Mouse (Mus musculus): Measurements from ENCODE around the gene Srsf6. TPM values are rescaled to one million over a fixed set of nuclear protein-coding genes. Genes with fewer than 3 reads are reported as not detected.

Gene Srsf6
- polyA plus RNA-seq, 1 experiment from 2014 or later, result 150 TPM

DNA sequence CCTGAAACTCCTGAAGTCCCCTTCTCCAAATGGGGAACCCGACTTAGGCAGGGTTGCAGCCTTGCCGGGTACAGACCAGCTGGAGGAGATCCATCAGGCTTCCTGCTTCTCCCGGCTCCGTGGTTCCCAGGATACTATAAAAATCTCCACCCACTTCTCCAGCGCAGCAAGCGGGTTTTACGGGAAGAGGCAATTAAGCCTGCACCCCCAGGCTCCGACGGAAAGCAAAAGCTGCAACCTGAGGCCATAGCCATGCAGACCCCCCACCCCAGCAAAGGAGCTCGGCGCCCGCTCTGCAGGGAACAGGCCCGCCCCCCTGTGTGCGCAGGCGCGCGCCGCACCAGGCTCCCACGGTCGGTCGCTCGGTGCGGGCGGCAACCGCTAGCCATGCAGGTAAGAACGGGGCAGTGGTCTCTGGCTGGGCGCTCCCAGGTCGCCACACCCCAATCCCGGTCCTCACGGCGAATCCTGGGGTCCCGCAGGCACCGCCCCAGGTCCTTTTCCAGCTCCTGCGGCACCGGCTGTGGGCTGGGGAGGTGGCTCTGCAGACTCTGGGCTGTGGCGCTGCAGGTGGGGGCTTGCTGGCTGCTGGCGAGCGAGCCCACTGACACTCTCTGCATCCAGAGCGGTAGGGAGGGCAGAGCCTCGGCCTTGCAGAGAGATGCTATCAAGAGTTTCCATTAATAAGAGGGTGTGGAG, 12.0 kb downstream of the Srsf6 start, which contains the start of gene L3mbtl1:
Gene L3mbtl1, plus strand, starts transcription at position 325 of the 699 bp plus-strand sequence.
- peak; percentile 47; the same call in 1 of the 2 replicates for ATAC-seq (ENCODE audit: insufficient read depth, low FRiP score)
- H3K4me1 ChIP-seq (ENCODE audit: control insufficient read depth, insufficient read depth, low read length), result peaks cover 11% of the 10 kb centered on the region
- WGBS, result under 1% methylated on average over 40 of the region's 40 CpGs

GRCm38 (mm10) chr2:162943931-162944330, 12.6 kb downstream of the Srsf6 start:
- no peak for ATAC-seq (ENCODE audit: insufficient read depth, low FRiP score)
- Histone ChIP-seq H3K36me3 (ENCODE audit: control insufficient read depth, insufficient read depth, low read length) (peaks cover 5% of the 10 kb centered on the region; the same call in 1 of the 2 replicates), H3K4me1 (ENCODE audit: control insufficient read depth, insufficient read depth, low read length) (peaks cover 11% of the 10 kb centered on the region), H3K9me3 (replicated peaks; ENCODE audit: control insufficient read depth, low read length) (no peaks in the 10 kb centered on the region), H3K27me3 (ENCODE audit: control insufficient read depth, insufficient read depth, low read length) (peaks cover 9% of the 10 kb centered on the region; the same call in 1 of the 2 replicates), H3K4me3 (replicated peaks; ENCODE audit: low read length) (peak overlapping the region; percentile 55), H3K4me2 (ENCODE audit: low read depth, low read length) (peak overlapping the region; percentile 94; the same call in 1 of the 2 replicates), H3K9ac (ENCODE audit: low read length) (no peak overlapping the region; the same call in 1 of the 2 replicates), H3K27ac (ENCODE audit: low read length) (no peak overlapping the region)
- 8% methylated on average over 11 of the region's 11 CpGs for WGBS

More for the DNA sequence above, 12.0 kb downstream of the Srsf6 start, which contains the start of gene L3mbtl1:
- H3K9me3 ChIP-seq (replicated peaks; ENCODE audit: control insufficient read depth, low read length), result no peaks in the 10 kb centered on the region
- H3K27ac ChIP-seq (ENCODE audit: low read length), result no peak within 1 kb of the TSS
- peak within 1 kb of the TSS; percentile 94 for H3K4me2 ChIP-seq (ENCODE audit: low read depth, low read length)
- H3K4me3 ChIP-seq (replicated peaks; ENCODE audit: low read length), result peak within 1 kb of the TSS; percentile 55
- H3K27me3 ChIP-seq (ENCODE audit: control insufficient read depth, insufficient read depth, low read length), result peaks cover 9% of the 10 kb centered on the region; the same call in 1 of the 2 replicates
- H3K9ac ChIP-seq (ENCODE audit: low read length), result peak within 1 kb of the TSS; percentile 65
- H3K36me3 ChIP-seq (ENCODE audit: control insufficient read depth, insufficient read depth, low read length), result peaks cover 12% of the 10 kb centered on the region; the same call in 1 of the 2 replicates

GRCm38 (mm10) chr2:162946964-162947363, 15.6 kb downstream of the Srsf6 start:
- H3K4me3 ChIP-seq (replicated peaks; ENCODE audit: low read length), result no peak overlapping the region
- H3K9me3 ChIP-seq (replicated peaks; ENCODE audit: control insufficient read depth, low read length), result no peaks in the 10 kb centered on the region
- no peak overlapping the region for H3K27ac ChIP-seq (ENCODE audit: low read length)
- no peak overlapping the region for H3K4me2 ChIP-seq (ENCODE audit: low read depth, low read length)
- H3K9ac ChIP-seq (ENCODE audit: low read length), result no peak overlapping the region
- peaks cover 11% of the 10 kb centered on the region for H3K4me1 ChIP-seq (ENCODE audit: control insufficient read depth, insufficient read depth, low read length)
- no peaks in the 10 kb centered on the region for H3K36me3 ChIP-seq (ENCODE audit: control insufficient read depth, insufficient read depth, low read length)
- 86% methylated on average over 5 of the region's 5 CpGs for WGBS
- H3K27me3 ChIP-seq (ENCODE audit: control insufficient read depth, insufficient read depth, low read length), result peaks cover 9% of the 10 kb centered on the region; the same call in 1 of the 2 replicates
- ATAC-seq (ENCODE audit: insufficient read depth, low FRiP score), result no peak

DNA sequence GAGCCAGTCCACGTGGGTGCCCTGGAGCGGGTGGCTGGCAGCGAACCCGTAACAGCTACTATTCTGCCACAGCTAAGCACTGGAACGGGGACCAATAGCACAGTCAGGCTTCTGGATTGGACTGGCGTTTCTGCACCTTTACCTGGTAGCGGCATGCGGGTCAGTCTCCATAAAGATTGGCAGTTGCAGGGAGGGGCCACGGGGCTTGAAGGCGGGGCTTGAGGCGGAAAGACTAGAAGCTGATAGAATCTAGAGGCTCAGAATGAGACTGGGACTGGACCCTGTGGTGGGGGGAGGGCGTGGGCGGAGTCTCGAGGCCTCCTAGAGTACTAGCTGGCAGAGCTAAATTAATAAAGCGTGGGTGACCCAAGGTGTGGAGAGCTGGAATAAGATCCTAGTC, 16.4 kb downstream of the Srsf6 start:
- Histone ChIP-seq H3K9ac (ENCODE audit: low read length) (peak overlapping the region; percentile 41; the same call in 1 of the 2 replicates), H3K36me3 (ENCODE audit: control insufficient read depth, insufficient read depth, low read length) (no peaks in the 10 kb centered on the region), H3K4me2 (ENCODE audit: low read depth, low read length) (peak overlapping the region; percentile 48), H3K27me3 (ENCODE audit: control insufficient read depth, insufficient read depth, low read length) (peaks cover 9% of the 10 kb centered on the region; the same call in 1 of the 2 replicates), H3K4me1 (ENCODE audit: control insufficient read depth, insufficient read depth, low read length) (peaks cover 8% of the 10 kb centered on the region; the same call in 1 of the 2 replicates), H3K4me3 (replicated peaks; ENCODE audit: low read length) (peak overlapping the region; percentile 28), H3K9me3 (replicated peaks; ENCODE audit: control insufficient read depth, low read length) (no peaks in the 10 kb centered on the region), H3K27ac (ENCODE audit: low read length) (no peak overlapping the region)
- 28% methylated on average over 15 of the region's 15 CpGs for WGBS
- ATAC-seq (ENCODE audit: insufficient read depth, low FRiP score), result peak; percentile 27; the same call in 1 of the 2 replicates

DNA sequence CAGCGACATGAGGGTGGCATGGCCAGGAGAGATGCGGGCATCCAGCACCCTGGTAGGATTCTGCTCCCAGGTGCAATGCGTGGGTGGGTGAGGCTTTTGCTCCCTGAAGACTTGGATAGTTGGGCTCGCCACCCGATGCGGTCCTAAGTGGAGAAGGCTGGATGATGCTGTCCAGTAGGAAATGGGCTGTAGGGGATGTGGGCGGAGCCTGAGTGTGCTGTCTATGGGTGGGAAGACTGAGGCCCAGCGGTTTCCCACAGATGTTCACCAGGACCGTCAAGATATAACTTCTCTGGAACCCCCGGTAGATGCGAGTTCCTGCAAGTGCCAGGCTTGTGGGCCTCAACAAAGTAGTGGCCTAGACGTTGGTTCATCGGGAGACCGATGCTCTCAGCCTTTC, 16.9 kb downstream of the Srsf6 start:
- WGBS, result 60% methylated on average over 14 of the region's 14 CpGs
- peak overlapping the region; percentile 41; the same call in 1 of the 2 replicates for H3K9ac ChIP-seq (ENCODE audit: low read length)

DNA sequence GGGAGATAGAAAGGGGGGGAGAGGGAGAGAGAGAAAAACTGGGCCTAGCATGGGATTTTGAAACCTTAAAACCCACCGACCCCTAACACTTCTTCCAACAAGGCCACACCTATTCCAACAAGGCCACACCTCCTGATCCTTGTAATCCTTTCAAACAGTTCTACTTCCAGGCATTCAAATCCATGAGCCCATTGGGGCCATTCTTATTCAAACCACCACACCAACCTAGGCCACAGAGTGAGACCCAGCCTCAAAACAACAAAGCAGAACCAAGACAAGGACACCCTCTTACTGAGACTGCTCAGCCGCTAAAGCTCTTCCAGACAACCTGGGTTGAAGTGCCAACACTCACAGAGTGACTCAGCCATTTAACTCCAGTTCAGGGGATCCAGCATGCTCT, 19.4 kb downstream of the Srsf6 start:
- Histone ChIP-seq H3K4me2 (ENCODE audit: low read depth, low read length) (no peak overlapping the region), H3K36me3 (ENCODE audit: control insufficient read depth, insufficient read depth, low read length) (no peaks in the 10 kb centered on the region), H3K4me3 (replicated peaks; ENCODE audit: low read length) (no peak overlapping the region), H3K9ac (ENCODE audit: low read length) (no peak overlapping the region), H3K4me1 (ENCODE audit: control insufficient read depth, insufficient read depth, low read length) (no peaks in the 10 kb centered on the region), H3K9me3 (replicated peaks; ENCODE audit: control insufficient read depth, low read length) (no peaks in the 10 kb centered on the region), H3K27ac (ENCODE audit: low read length) (no peak overlapping the region), H3K27me3 (ENCODE audit: control insufficient read depth, insufficient read depth, low read length) (no peaks in the 10 kb centered on the region)
- no peak for ATAC-seq (ENCODE audit: insufficient read depth, low FRiP score)
- 83% methylated on average over 2 of the region's 2 CpGs for WGBS

More for the DNA sequence above, 16.9 kb downstream of the Srsf6 start:
- Histone ChIP-seq H3K27ac (ENCODE audit: low read length) (no peak overlapping the region), H3K36me3 (ENCODE audit: control insufficient read depth, insufficient read depth, low read length) (no peaks in the 10 kb centered on the region), H3K4me1 (ENCODE audit: control insufficient read depth, insufficient read depth, low read length) (peaks cover 5% of the 10 kb centered on the region; the same call in 1 of the 2 replicates), H3K4me2 (ENCODE audit: low read depth, low read length) (peak overlapping the region; percentile 48), H3K9me3 (replicated peaks; ENCODE audit: control insufficient read depth, low read length) (no peaks in the 10 kb centered on the region), H3K27me3 (ENCODE audit: control insufficient read depth, insufficient read depth, low read length) (peaks cover 9% of the 10 kb centered on the region; the same call in 1 of the 2 replicates), H3K4me3 (replicated peaks; ENCODE audit: low read length) (peak overlapping the region; percentile 28)
- peak; percentile 38; the same call in 1 of the 2 replicates for ATAC-seq (ENCODE audit: insufficient read depth, low FRiP score)

DNA sequence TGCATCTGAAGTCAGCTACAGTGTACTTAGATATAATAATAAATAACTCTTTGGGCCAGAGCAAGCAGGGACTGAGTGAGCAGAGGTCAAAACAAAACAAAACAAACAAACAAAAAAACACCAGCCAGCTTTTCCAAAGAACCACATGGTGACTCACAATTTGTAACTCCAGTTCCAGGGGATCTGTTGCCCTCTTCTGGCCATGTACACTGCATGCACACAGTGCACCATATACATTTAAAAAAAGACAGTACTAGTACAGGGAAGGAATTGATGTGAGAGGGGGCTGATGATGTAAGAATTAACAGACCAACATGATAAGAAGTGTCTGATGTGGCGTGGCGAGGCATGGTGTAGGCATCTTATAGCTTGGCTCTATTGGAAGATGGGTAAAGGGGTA, 25.5 kb downstream of the Srsf6 start:
- Histone ChIP-seq H3K27me3 (ENCODE audit: control insufficient read depth, insufficient read depth, low read length) (no peaks in the 10 kb centered on the region), H3K36me3 (ENCODE audit: control insufficient read depth, insufficient read depth, low read length) (no peaks in the 10 kb centered on the region), H3K4me2 (ENCODE audit: low read depth, low read length) (no peak overlapping the region), H3K9ac (ENCODE audit: low read length) (no peak overlapping the region), H3K9me3 (replicated peaks; ENCODE audit: control insufficient read depth, low read length) (no peaks in the 10 kb centered on the region), H3K27ac (ENCODE audit: low read length) (no peak overlapping the region), H3K4me1 (ENCODE audit: control insufficient read depth, insufficient read depth, low read length) (no peaks in the 10 kb centered on the region), H3K4me3 (replicated peaks; ENCODE audit: low read length) (no peak overlapping the region)
- ATAC-seq (ENCODE audit: insufficient read depth, low FRiP score), result no peak
- 97% methylated on average over 2 of the region's 2 CpGs for WGBS

DNA sequence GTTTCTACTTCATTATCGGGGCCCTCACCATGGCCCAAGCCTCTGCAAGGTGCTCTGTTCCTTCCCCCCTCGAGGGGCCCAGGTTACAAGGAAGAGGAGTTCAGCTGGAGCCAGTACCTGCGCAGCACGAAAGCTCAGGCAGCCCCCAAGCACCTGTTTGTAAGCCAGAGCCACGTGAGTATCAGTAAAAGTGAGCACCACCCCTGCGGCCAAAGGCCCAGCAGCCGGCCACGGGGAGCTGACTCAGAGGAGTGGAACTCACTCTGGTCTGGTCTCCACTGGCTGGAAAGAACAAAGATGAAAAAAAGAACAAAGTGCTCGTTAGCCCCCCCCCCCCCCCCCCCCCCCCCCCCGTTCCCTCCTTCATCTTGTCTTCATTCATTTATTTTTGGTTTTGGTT, 30.0 kb downstream of the Srsf6 start:
- Histone ChIP-seq H3K27me3 (ENCODE audit: control insufficient read depth, insufficient read depth, low read length) (no peaks in the 10 kb centered on the region; the same call in 1 of the 2 replicates), H3K4me1 (ENCODE audit: control insufficient read depth, insufficient read depth, low read length) (no peaks in the 10 kb centered on the region), H3K9me3 (replicated peaks; ENCODE audit: control insufficient read depth, low read length) (no peaks in the 10 kb centered on the region), H3K4me3 (replicated peaks; ENCODE audit: low read length) (no peak overlapping the region), H3K27ac (ENCODE audit: low read length) (no peak overlapping the region), H3K9ac (ENCODE audit: low read length) (no peak overlapping the region), H3K4me2 (ENCODE audit: low read depth, low read length) (no peak overlapping the region), H3K36me3 (ENCODE audit: control insufficient read depth, insufficient read depth, low read length) (no peaks in the 10 kb centered on the region)
- ATAC-seq (ENCODE audit: insufficient read depth, low FRiP score), result no peak
- 61% methylated on average over 9 of the region's 10 CpGs for WGBS

- ATAC-seq (ENCODE audit: insufficient read depth, low FRiP score), result no peak
- WGBS, result 94% methylated on average over 2 of the region's 2 CpGs
- H3K9me3 ChIP-seq (replicated peaks; ENCODE audit: control insufficient read depth, low read length), result no peaks in the 10 kb centered on the region
- no peak overlapping the region for H3K27ac ChIP-seq (ENCODE audit: low read length)
- no peaks in the 10 kb centered on the region for H3K4me1 ChIP-seq (ENCODE audit: control insufficient read depth, insufficient read depth, low read length)
- H3K36me3 ChIP-seq (ENCODE audit: control insufficient read depth, insufficient read depth, low read length), result no peaks in the 10 kb centered on the region
- H3K4me2 ChIP-seq (ENCODE audit: low read depth, low read length), result no peak overlapping the region
- no peaks in the 10 kb centered on the region; the same call in 1 of the 2 replicates for H3K27me3 ChIP-seq (ENCODE audit: control insufficient read depth, insufficient read depth, low read length)
- no peak overlapping the region for H3K9ac ChIP-seq (ENCODE audit: low read length)
- no peak overlapping the region for H3K4me3 ChIP-seq (replicated peaks; ENCODE audit: low read length)
Observed at GRCm38 (mm10) chr2:162966734-162967133, 35.4 kb downstream of the Srsf6 start.
